Mouse (Mus musculus) large intestine, adult 2 months (tissue): ENCODE measurements around the gene Tnfaip1. TPM values are rescaled to one million over a fixed set of nuclear protein-coding genes. Genes with fewer than 3 reads are reported as not detected.
A peak's percentile ranks its signal among the peaks of the same experiment; 100 is the strongest.

Experiments
- DNase-seq: peaks from one replicate; pipeline ENCODE4 v3.0.0-alpha.2; 2012; ENCODE audit warnings: low read depth, low spot score
- WGBS: fragments of 180-500 bp; shearing (Covaris S2); methylation state at CpG from one replicate; pipeline ENCODE4 v1.1.7; 2018; 5-methylcytosine and 5-hydroxymethylcytosine counted together
- polyA plus RNA-seq: library from polyadenylated mRNA; depleted of rRNA; stranded (reverse); fragments of >200 nt; gene quantifications from 2 replicates; pipeline ENCODE4 v1.2.3, GENCODE M21; 2012; rRNA removed

Gene Tnfaip1
- polyA plus RNA-seq, 1 experiment, result 54.0 TPM

- DNase-seq, result no peak
These were observed 30.7 kb downstream of the Tnfaip1 start for GRCm38 (mm10) chr11:78505430-78505829.

GRCm38 (mm10) chr11:78502909-78503650, 33.1 kb downstream of the Tnfaip1 start, which contains the start of gene Sebox:
Sebox (plus strand) TSS chr11:78503447.
- 62% methylated on average over 7 of the region's 7 CpGs for WGBS
- no peak for DNase-seq

More at GRCm38 (mm10) chr11:78505430-78505829, 30.7 kb downstream of the Tnfaip1 start:
- WGBS, result 79% methylated on average over 3 of the region's 3 CpGs

DNA sequence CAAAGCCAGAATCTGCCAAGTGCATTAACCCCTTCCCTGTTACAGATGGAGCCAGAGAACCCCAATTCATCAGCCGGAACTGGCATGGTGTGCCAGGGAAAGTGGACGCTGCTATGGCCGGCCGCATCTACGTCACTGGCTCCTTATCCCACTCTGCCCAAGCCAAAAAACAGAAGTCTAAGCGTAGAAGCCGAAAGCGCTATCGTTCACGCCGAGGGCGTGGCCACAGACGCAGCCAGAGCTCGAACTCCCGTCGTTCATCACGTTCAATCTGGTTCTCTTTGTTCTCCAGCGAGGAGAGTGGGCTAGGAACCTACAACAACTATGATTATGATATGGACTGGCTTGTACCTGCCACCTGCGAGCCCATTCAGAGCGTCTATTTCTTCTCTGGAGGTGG, 34.6 kb downstream of the Tnfaip1 start:
- no peak for DNase-seq
- 76% methylated on average over 20 of the region's 20 CpGs for WGBS

DNA sequence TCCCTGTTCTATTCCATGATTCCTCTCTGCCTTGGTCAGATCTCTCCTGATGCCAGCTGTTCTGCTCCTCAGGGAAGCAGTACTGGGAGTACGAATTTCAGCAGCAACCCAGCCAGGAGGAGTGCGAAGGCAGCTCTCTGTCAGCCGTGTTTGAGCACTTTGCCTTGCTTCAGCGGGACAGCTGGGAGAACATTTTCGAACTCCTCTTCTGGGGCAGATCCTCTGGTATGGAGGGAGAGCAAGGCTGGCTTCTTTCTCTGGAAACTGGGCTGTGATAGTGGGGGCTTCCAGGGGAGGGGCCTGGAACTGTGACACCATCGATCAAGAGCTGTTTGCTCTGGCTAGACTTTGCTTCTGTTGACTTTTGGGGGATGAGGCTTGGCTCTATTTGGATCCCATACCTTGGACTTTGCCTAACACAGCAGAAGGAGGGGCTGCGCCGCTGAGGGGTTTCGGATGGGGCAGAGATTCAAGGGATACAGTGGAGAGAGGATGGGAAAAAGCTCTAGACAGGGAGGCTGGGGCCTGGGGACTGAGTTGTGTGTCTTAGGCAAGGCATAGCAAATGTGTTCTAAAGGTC, 35.4 kb downstream of the Tnfaip1 start:
- no peak for DNase-seq
- WGBS, result 41% methylated on average over 9 of the region's 9 CpGs

DNA sequence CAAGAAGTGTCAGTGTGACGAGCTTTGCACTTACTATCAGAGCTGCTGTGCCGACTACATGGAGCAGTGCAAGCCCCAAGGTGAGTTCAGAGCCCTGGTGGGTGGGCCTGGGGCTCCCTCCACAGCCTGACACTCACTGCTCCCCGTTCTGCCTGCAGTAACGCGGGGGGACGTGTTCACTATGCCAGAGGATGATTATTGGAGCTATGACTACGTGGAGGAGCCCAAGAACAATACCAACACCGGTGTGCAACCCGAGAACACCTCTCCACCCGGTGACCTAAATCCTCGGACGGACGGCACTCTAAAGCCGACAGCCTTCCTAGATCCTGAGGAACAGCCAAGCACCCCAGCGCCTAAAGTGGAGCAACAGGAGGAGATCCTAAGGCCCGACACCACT, 36.6 kb downstream of the Tnfaip1 start:
- no peak for DNase-seq
- WGBS, result 37% methylated on average over 16 of the region's 16 CpGs

DNA sequence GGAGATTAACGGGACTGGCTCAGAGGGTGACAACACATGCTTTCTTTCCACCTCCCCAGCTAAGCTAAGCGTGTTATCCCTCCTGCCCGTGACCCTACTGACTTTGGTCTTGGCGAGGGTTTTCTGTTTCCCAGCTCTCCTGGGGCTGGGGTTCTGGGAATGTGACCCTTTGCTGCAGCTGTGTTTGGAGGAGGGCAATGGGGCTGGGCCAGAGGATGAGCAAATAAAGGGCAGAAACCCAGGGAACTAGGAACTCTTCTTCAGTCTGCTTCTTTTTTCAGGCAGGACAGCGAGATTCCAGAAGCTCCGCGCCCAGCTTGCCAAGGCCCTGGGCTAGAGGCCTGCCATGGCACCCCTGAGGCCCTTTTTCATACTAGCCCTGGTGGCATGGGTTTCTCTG, 37.1 kb downstream of the Tnfaip1 start, which contains the start of gene Vtn:
Gene Vtn, plus strand, starts transcription at position 88 of the 400 bp plus-strand sequence.
- 46% methylated on average over 7 of the region's 7 CpGs for WGBS

GRCm38 (mm10) chr11:78497544-78498522, 38.3 kb downstream of the Tnfaip1 start, which contains the start of gene Sarm1:
Sarm1 (minus strand) TSS chr11:78497754.
- WGBS, result 4% methylated on average over 36 of the region's 36 CpGs
- DNase-seq, result peak; percentile 64

More for the DNA sequence above, 37.1 kb downstream of the Tnfaip1 start, which contains the start of gene Vtn:
- no peak for DNase-seq

DNA sequence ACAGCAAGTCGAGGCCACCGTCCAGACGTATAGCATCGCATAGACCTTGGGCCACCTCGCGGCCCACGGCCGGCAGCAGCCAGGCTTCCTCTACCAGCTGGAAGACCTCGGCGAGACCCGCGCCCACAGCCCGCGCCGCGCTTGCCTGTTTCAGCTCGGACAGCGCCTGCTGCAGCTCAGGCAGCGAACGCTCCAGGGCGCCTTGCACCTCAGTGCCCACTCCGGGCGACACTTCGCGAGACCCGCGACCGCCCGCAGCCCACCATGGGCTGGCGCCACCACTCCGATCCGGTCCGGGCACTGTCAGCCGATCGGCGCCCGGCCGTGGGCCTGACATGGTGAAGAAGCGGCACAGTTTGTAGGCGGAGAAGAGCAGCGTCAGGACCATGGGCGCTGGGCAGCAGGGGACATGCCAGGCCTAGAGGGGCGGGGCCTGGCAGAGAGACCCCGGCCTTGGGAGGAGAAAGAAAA, 39.0 kb downstream of the Tnfaip1 start:
- DNase-seq, result no peak
- 2% methylated on average over 44 of the region's 44 CpGs for WGBS

DNA sequence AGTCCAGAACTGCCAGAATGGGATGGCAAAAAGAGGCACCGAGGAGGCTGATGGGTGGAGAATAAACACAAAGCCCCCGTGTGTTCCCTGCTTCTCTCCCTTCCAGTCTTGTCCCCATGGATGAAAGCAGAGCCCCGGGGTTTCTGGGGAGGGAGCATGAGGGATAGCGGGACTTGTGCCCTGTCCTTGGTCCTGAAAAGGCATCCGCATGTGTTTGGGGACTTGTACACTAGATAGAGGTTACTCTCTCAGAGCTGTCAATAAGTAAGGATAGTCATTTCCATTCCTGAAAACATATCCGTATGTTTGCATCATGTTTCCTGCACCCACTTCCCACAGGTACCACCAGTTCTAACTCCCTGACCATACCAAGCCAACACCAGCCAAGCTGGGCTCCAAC, 40.2 kb downstream of the Tnfaip1 start:
- WGBS, result 8% methylated on average over 6 of the region's 6 CpGs
- no peak for DNase-seq

- WGBS, result 8% methylated on average over 45 of the region's 48 CpGs
- no peak for DNase-seq
These were observed 45.3 kb downstream of the Tnfaip1 start for GRCm38 (mm10) chr11:78490781-78491241.

- WGBS, result 1% methylated on average over 8 of the region's 8 CpGs
These were observed 48.0 kb downstream of the Tnfaip1 start for GRCm38 (mm10) chr11:78488168-78488567.

DNA sequence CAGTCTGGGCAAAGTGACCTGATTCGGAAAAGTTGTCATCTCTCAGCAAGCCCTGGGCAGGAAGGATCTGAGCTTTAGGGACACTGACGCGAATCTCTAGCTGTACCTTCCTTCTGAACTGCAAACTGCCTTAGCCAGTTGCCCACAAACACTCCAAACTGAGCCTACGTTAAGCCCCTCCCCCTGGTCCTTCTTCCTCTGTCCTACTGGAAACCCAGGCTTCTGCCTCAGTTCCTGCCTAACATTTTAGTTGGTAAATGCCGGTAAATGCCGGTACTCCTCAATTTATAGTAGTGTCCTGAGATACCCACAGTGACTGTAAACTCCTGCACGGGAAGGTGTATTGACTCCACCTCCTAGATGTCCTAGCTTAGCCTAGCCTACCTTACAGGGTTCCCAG, 52.5 kb downstream of the Tnfaip1 start:
- DNase-seq, result no peak
- WGBS, result 43% methylated on average over 7 of the region's 7 CpGs

More at GRCm38 (mm10) chr11:78488168-78488567, 48.0 kb downstream of the Tnfaip1 start:
- no peak for DNase-seq

GRCm38 (mm10) chr11:78475289-78475688, 60.8 kb downstream of the Tnfaip1 start:
- 70% methylated on average over 3 of the region's 3 CpGs for WGBS

More at GRCm38 (mm10) chr11:78475289-78475688, 60.8 kb downstream of the Tnfaip1 start:
- DNase-seq, result no peak

Other genes with a start within 250 kb of the Tnfaip1 start
- gene BC030499, start 245.5 kb downstream of the Tnfaip1 start, polyA plus RNA-seq, result 0.22 and 0.32 TPM in 2 replicates
- gene Spag5, start 234.8 kb downstream of the Tnfaip1 start, polyA plus RNA-seq, result 11.2 and 15.8 TPM in 2 replicates
- 7.0 and 7.4 TPM in 2 replicates for gene Aldoc, start 213.4 kb downstream of the Tnfaip1 start, polyA plus RNA-seq
- gene Pigs, start 207.9 kb downstream of the Tnfaip1 start, polyA plus RNA-seq, result 64.4 and 82.0 TPM in 2 replicates
- 27.1 and 31.2 TPM in 2 replicates for gene Unc119, start 192.8 kb downstream of the Tnfaip1 start, polyA plus RNA-seq
- not detected in 2 replicates for gene Foxn1, start 149.8 kb downstream of the Tnfaip1 start, polyA plus RNA-seq
- 171 and 272 TPM in 2 replicates for gene Slc13a2, start 114.1 kb downstream of the Tnfaip1 start, polyA plus RNA-seq
- 26.6 and 27.5 TPM in 2 replicates for gene Slc46a1, start 70.6 kb downstream of the Tnfaip1 start, polyA plus RNA-seq
- gene Sarm1, start 38.6 kb downstream of the Tnfaip1 start, polyA plus RNA-seq, result 0.46 and 0.53 TPM in 2 replicates
- 3.2 and 3.4 TPM in 2 replicates for gene Vtn, start 37.2 kb downstream of the Tnfaip1 start, polyA plus RNA-seq
- not detected in 2 replicates for gene Sebox, start 32.9 kb downstream of the Tnfaip1 start, polyA plus RNA-seq
- 11.1 and 13.0 TPM in 2 replicates for gene Tmem199, start 24.2 kb downstream of the Tnfaip1 start, polyA plus RNA-seq
- gene Poldip2, start 24.1 kb downstream of the Tnfaip1 start, polyA plus RNA-seq, result 41.2 and 43.9 TPM in 2 replicates
- 91.9 and 98.7 TPM in 2 replicates for gene Ift20, start within 50 bp of the Tnfaip1 start, polyA plus RNA-seq
- 71.8 and 74.3 TPM in 2 replicates for gene Tmem97, start 14.4 kb upstream of the Tnfaip1 start, polyA plus RNA-seq
- 4.3 and 8.2 TPM in 2 replicates for gene Nlk, start 161.0 kb upstream of the Tnfaip1 start, polyA plus RNA-seq
- gene Ccnq, start 215.4 kb upstream of the Tnfaip1 start, polyA plus RNA-seq, result 41.2 and 46.3 TPM in 2 replicates